Mouse (Mus musculus): ENCODE data around the gene Msl1. TPM values are rescaled to one million over a fixed set of nuclear protein-coding genes. Genes with fewer than 3 reads are reported as not detected.

The Msl1 gene
- total RNA-seq, 2 experiments from 2014 or later = 35.5 to 43.6 TPM

GRCm38 (mm10) chr11:98774582-98775347, 20.6 kb upstream of the Msl1 start, which contains the start of gene Nr1d1:
TSS of gene Nr1d1 (minus strand) at chr11:98775333.
- no peak for ATAC-seq (replicated peaks; ENCODE audit: low FRiP score, poor library complexity, severe bottlenecking)

- peak; percentile 33 for ATAC-seq (replicated peaks; ENCODE audit: low FRiP score, poor library complexity, severe bottlenecking)
These were observed 19.8 kb upstream of the Msl1 start for GRCm38 (mm10) chr11:98775348-98776051.

GRCm38 (mm10) chr11:98776052-98776764, 19.1 kb upstream of the Msl1 start:
- ATAC-seq (replicated peaks; ENCODE audit: low FRiP score, poor library complexity, severe bottlenecking) = no peak

GRCm38 (mm10) chr11:98776843-98777590, 18.3 kb upstream of the Msl1 start:
- ATAC-seq (replicated peaks; ENCODE audit: low FRiP score, poor library complexity, severe bottlenecking) = no peak

GRCm38 (mm10) chr11:98777888-98778287, 17.4 kb upstream of the Msl1 start:
- ATAC-seq (replicated peaks; ENCODE audit: low FRiP score, poor library complexity, severe bottlenecking) = no peak

GRCm38 (mm10) chr11:98781851-98782512, 13.3 kb upstream of the Msl1 start:
- ATAC-seq (replicated peaks; ENCODE audit: low FRiP score, poor library complexity, severe bottlenecking) = no peak

- ATAC-seq (replicated peaks; ENCODE audit: low FRiP score, poor library complexity, severe bottlenecking) = no peak
These were observed 12.6 kb upstream of the Msl1 start for GRCm38 (mm10) chr11:98782651-98783235.

- ATAC-seq (replicated peaks; ENCODE audit: low FRiP score, poor library complexity, severe bottlenecking) = peak; percentile 68
These were observed 12.1 kb upstream of the Msl1 start for GRCm38 (mm10) chr11:98783236-98783696.

GRCm38 (mm10) chr11:98784139-98784538, 11.2 kb upstream of the Msl1 start:
- ATAC-seq (replicated peaks; ENCODE audit: low FRiP score, poor library complexity, severe bottlenecking) = no peak

GRCm38 (mm10) chr11:98785214-98785613, 10.1 kb upstream of the Msl1 start:
- ATAC-seq (replicated peaks; ENCODE audit: low FRiP score, poor library complexity, severe bottlenecking) = no peak

- ATAC-seq (replicated peaks; ENCODE audit: low FRiP score, poor library complexity, severe bottlenecking) = no peak
These were observed 9.5 kb upstream of the Msl1 start for GRCm38 (mm10) chr11:98785772-98786281.

- ATAC-seq (replicated peaks; ENCODE audit: low FRiP score, poor library complexity, severe bottlenecking) = peak; percentile 69
These were observed 8.7 kb upstream of the Msl1 start for GRCm38 (mm10) chr11:98786359-98787214.

- ATAC-seq (replicated peaks; ENCODE audit: low FRiP score, poor library complexity, severe bottlenecking) = no peak
These were observed 8.1 kb upstream of the Msl1 start for GRCm38 (mm10) chr11:98787229-98787628.

- ATAC-seq (replicated peaks; ENCODE audit: low FRiP score, poor library complexity, severe bottlenecking) = no peak
These were observed 7.6 kb upstream of the Msl1 start for GRCm38 (mm10) chr11:98787691-98788090.

GRCm38 (mm10) chr11:98788139-98788538, 7.2 kb upstream of the Msl1 start:
- ATAC-seq (replicated peaks; ENCODE audit: low FRiP score, poor library complexity, severe bottlenecking) = no peak

- ATAC-seq (replicated peaks; ENCODE audit: low FRiP score, poor library complexity, severe bottlenecking) = peak; percentile 84
These were observed 6.6 kb upstream of the Msl1 start for GRCm38 (mm10) chr11:98788550-98789218.

GRCm38 (mm10) chr11:98789219-98789807, 6.0 kb upstream of the Msl1 start:
- no peak; the same call in 1 of the 2 replicates for ATAC-seq (replicated peaks; ENCODE audit: low FRiP score, poor library complexity, severe bottlenecking)
